Mouse (Mus musculus) cortical plate, adult 2 months (tissue): ENCODE results near the gene Megf6.

Experiments used
- CTCF ChIP-seq: fragments of 200-500 bp; IDR thresholded peaks from 2 replicates; pipeline ENCODE4 v1.5.1; 2011; ENCODE audit warnings: mild to moderate bottlenecking, control low read depth, low read length; ENCODE audit not compliant: insufficient read depth; ENCODE audit errors: extremely low read depth
- POLR2A ChIP-seq: fragments of 200-500 bp; IDR thresholded peaks from 2 replicates; pipeline ENCODE4 v1.6.1; 2011; ENCODE audit warnings: mild to moderate bottlenecking, low read length, control low read depth; ENCODE audit not compliant: insufficient read depth; ENCODE audit errors: extremely low read depth

DNA sequence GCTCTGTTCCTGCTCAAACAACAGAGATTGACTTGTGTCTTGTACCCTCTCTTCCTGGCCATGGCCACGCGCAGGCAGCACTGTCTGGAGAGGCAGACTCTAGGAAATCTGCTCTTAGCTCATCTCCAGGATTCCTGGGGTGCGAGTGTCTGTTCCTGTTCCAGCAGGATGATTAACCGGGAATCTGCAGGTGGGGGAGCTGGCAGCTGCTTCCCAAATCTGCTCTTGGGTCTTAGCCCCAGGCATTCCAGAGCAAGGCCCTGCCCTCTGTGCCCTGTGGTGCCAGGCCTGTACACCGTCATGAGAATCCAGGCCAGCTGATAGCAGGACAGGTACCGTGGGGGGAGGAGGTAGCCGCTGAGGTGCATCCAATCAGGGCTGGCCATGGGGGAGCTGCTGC lies 34.0 kb downstream of the Megf6 start:
- TF ChIP-seq CTCF, result no peak
- TF ChIP-seq POLR2A, result no peak
